Mouse (Mus musculus): ENCODE results near the gene Mgl2. TPM values are rescaled to one million over a fixed set of nuclear protein-coding genes. Genes with fewer than 3 reads are reported as not detected.
"Not testable (repeated sequence)": the region's sequence is repeated elsewhere in the genome, so short reads cannot be mapped to it uniquely, and the experiment has no call there.

Gene Mgl2
- polyA plus RNA-seq, 1 experiment from 2014 or later, result 0.38 TPM

- 54% methylated on average over 8 of the region's 8 CpGs for WGBS
- DNase-seq (ENCODE audit: low spot score), result no peak
- Histone ChIP-seq H3K4me1 (replicated peaks; ENCODE audit: control insufficient read depth, insufficient read depth, low read length) (no peaks in the 10 kb centered on the region), H3K4me3 (ENCODE audit: low read depth, low read length) (no peak overlapping the region), H3K36me3 (ENCODE audit: control insufficient read depth, insufficient read depth, low read length) (no peaks in the 10 kb centered on the region), H3K27ac (ENCODE audit: low read depth) (no peak overlapping the region), H3K27me3 (replicated peaks; ENCODE audit: control insufficient read depth, insufficient read depth, low read length) (no peaks in the 10 kb centered on the region), H3K9me3 (ENCODE audit: control insufficient read depth, low read length) (0 out of 2 replicates have a peak, but pooled peaks cover 2% of the 10 kb centered on the region), H3K9ac (ENCODE audit: low read length) (no peak overlapping the region), H3K4me2 (ENCODE audit: low read length) (no peak overlapping the region)
- ATAC-seq (replicated peaks; ENCODE audit: low FRiP score, low TSS enrichment, low read depth), result no peak
Observed at GRCm38 (mm10) chr11:70107085-70107484, 23.0 kb upstream of the Mgl2 start.

DNA sequence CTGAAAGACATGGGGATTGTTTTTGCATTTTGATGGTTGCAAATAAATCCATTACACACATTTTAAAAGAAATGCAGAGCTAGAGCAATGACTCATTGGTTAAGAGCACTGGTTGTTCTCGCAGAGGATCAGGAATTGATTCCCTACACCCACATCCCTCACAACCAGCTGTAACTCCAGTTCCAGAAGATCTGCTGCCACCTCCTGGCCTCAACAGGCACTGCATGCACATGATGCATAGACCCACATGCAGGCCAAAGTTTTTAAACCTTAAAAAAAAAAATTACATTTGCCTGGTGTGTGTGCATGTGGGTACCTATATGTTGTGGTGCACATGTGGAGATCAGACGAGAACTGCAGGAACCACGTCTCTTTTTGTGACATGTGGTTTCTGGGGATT lies 20.0 kb upstream of the Mgl2 start:
- Histone ChIP-seq H3K9ac (ENCODE audit: low read length) (no peak overlapping the region), H3K4me1 (replicated peaks; ENCODE audit: control insufficient read depth, insufficient read depth, low read length) (no peaks in the 10 kb centered on the region), H3K27ac (ENCODE audit: low read depth) (no peak overlapping the region), H3K4me2 (ENCODE audit: low read length) (no peak overlapping the region), H3K4me3 (ENCODE audit: low read depth, low read length) (no peak overlapping the region), H3K36me3 (ENCODE audit: control insufficient read depth, insufficient read depth, low read length) (no peaks in the 10 kb centered on the region), H3K9me3 (ENCODE audit: control insufficient read depth, low read length) (0 out of 2 replicates have a peak, but pooled peaks cover 2% of the 10 kb centered on the region), H3K27me3 (replicated peaks; ENCODE audit: control insufficient read depth, insufficient read depth, low read length) (no peaks in the 10 kb centered on the region)
- ATAC-seq (replicated peaks; ENCODE audit: low FRiP score, low TSS enrichment, low read depth) (no peak), DNase-seq (ENCODE audit: low spot score) (peak; percentile 59)
- 80% methylated on average over 3 of the region's 3 CpGs for WGBS

- Histone ChIP-seq H3K4me2 (ENCODE audit: low read length) (no peak overlapping the region), H3K27ac (ENCODE audit: low read depth) (no peak overlapping the region), H3K4me3 (ENCODE audit: low read depth, low read length) (no peak overlapping the region), H3K36me3 (ENCODE audit: control insufficient read depth, insufficient read depth, low read length) (no peaks in the 10 kb centered on the region), H3K9me3 (ENCODE audit: control insufficient read depth, low read length) (0 out of 2 replicates have a peak, but pooled peaks cover 2% of the 10 kb centered on the region), H3K9ac (ENCODE audit: low read length) (no peak overlapping the region), H3K4me1 (replicated peaks; ENCODE audit: control insufficient read depth, insufficient read depth, low read length) (no peaks in the 10 kb centered on the region), H3K27me3 (replicated peaks; ENCODE audit: control insufficient read depth, insufficient read depth, low read length) (no peaks in the 10 kb centered on the region)
- DNase-seq (ENCODE audit: low spot score), result no peak
- 42% methylated on average over 4 of the region's 4 CpGs for WGBS
- ATAC-seq (replicated peaks; ENCODE audit: low FRiP score, low TSS enrichment, low read depth), result no peak
Observed at GRCm38 (mm10) chr11:70114562-70114961, 15.6 kb upstream of the Mgl2 start.

- no peaks in the 10 kb centered on the region for H3K36me3 ChIP-seq (ENCODE audit: control insufficient read depth, insufficient read depth, low read length)
- H3K4me1 ChIP-seq (replicated peaks; ENCODE audit: control insufficient read depth, insufficient read depth, low read length), result no peaks in the 10 kb centered on the region
- H3K9ac ChIP-seq (ENCODE audit: low read length), result no peak overlapping the region
- no peak for DNase-seq (ENCODE audit: low spot score)
- no peaks in the 10 kb centered on the region for H3K27me3 ChIP-seq (replicated peaks; ENCODE audit: control insufficient read depth, insufficient read depth, low read length)
- no peak overlapping the region for H3K4me2 ChIP-seq (ENCODE audit: low read length)
- H3K9me3 ChIP-seq (ENCODE audit: control insufficient read depth, low read length), result peaks cover 6% of the 10 kb centered on the region; the same call in 1 of the 2 replicates
- H3K4me3 ChIP-seq (ENCODE audit: low read depth, low read length), result no peak overlapping the region
- no peak for ATAC-seq (replicated peaks; ENCODE audit: low FRiP score, low TSS enrichment, low read depth)
- 88% methylated on average over 3 of the region's 3 CpGs for WGBS
- H3K27ac ChIP-seq (ENCODE audit: low read depth), result no peak overlapping the region
Observed at GRCm38 (mm10) chr11:70115901-70116300, 14.2 kb upstream of the Mgl2 start.

GRCm38 (mm10) chr11:70135001-70135400 lies 4.9 kb downstream of the Mgl2 start:
- not testable (repeated sequence) for H3K9ac ChIP-seq (ENCODE audit: low read length); H3K27ac ChIP-seq (ENCODE audit: low read depth); H3K4me2 ChIP-seq (ENCODE audit: low read length); H3K36me3 ChIP-seq (ENCODE audit: control insufficient read depth, insufficient read depth, low read length); DNase-seq (ENCODE audit: low spot score); H3K4me1 ChIP-seq (replicated peaks; ENCODE audit: control insufficient read depth, insufficient read depth, low read length); H3K9me3 ChIP-seq (ENCODE audit: control insufficient read depth, low read length); H3K4me3 ChIP-seq (ENCODE audit: low read depth, low read length); H3K27me3 ChIP-seq (replicated peaks; ENCODE audit: control insufficient read depth, insufficient read depth, low read length); ATAC-seq (replicated peaks; ENCODE audit: low FRiP score, low TSS enrichment, low read depth)
- 74% methylated on average over 3 of the region's 3 CpGs for WGBS

GRCm38 (mm10) chr11:70135925-70136324 lies 5.8 kb downstream of the Mgl2 start:
- H3K9me3 ChIP-seq (ENCODE audit: control insufficient read depth, low read length); H3K36me3 ChIP-seq (ENCODE audit: control insufficient read depth, insufficient read depth, low read length); H3K27me3 ChIP-seq (replicated peaks; ENCODE audit: control insufficient read depth, insufficient read depth, low read length); H3K4me1 ChIP-seq (replicated peaks; ENCODE audit: control insufficient read depth, insufficient read depth, low read length); ATAC-seq (replicated peaks; ENCODE audit: low FRiP score, low TSS enrichment, low read depth); H3K27ac ChIP-seq (ENCODE audit: low read depth); H3K9ac ChIP-seq (ENCODE audit: low read length); H3K4me2 ChIP-seq (ENCODE audit: low read length); H3K4me3 ChIP-seq (ENCODE audit: low read depth, low read length); DNase-seq (ENCODE audit: low spot score): not testable (repeated sequence)
- WGBS, result 83% methylated on average over 8 of the region's 8 CpGs

- WGBS, result 85% methylated on average over 10 of the region's 10 CpGs
- Histone ChIP-seq H3K27me3 (replicated peaks; ENCODE audit: control insufficient read depth, insufficient read depth, low read length) (no peaks in the 10 kb centered on the region), H3K9ac (ENCODE audit: low read length) (no peak overlapping the region), H3K4me3 (ENCODE audit: low read depth, low read length) (no peak overlapping the region), H3K9me3 (ENCODE audit: control insufficient read depth, low read length) (no peaks in the 10 kb centered on the region), H3K36me3 (ENCODE audit: control insufficient read depth, insufficient read depth, low read length) (no peaks in the 10 kb centered on the region), H3K4me2 (ENCODE audit: low read length) (no peak overlapping the region), H3K4me1 (replicated peaks; ENCODE audit: control insufficient read depth, insufficient read depth, low read length) (no peaks in the 10 kb centered on the region), H3K27ac (ENCODE audit: low read depth) (no peak overlapping the region)
- no peak for ATAC-seq (replicated peaks; ENCODE audit: low FRiP score, low TSS enrichment, low read depth)
- no peak for DNase-seq (ENCODE audit: low spot score)
Observed at GRCm38 (mm10) chr11:70139171-70139570, 9.0 kb downstream of the Mgl2 start.

DNA sequence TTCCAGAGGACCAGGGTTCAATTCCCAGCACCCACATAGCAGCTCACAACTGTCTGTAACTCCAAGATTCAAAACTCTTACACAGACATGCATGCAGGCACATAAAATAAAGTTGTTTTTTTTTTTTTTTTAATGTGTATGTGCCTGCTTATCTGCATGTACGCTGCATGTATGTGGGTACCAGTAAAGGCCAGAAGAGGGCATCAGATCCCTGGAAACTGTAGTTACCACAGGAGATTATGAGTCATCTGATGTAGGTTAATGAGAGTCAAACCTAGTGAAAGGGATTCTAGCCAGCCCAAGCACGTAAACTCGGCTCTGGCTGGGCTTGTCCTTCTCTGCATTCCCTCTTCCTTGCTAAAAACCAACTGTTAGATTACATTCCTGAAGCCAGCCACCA lies 20.9 kb downstream of the Mgl2 start:
- H3K9me3 ChIP-seq (ENCODE audit: control insufficient read depth, low read length), result no peaks in the 10 kb centered on the region
- no peak overlapping the region for H3K4me2 ChIP-seq (ENCODE audit: low read length)
- DNase-seq (ENCODE audit: low spot score) (no peak), ATAC-seq (replicated peaks; ENCODE audit: low FRiP score, low TSS enrichment, low read depth) (no peak)
- no peak overlapping the region for H3K9ac ChIP-seq (ENCODE audit: low read length)
- H3K4me1 ChIP-seq (replicated peaks; ENCODE audit: control insufficient read depth, insufficient read depth, low read length), result no peaks in the 10 kb centered on the region
- no peak overlapping the region for H3K4me3 ChIP-seq (ENCODE audit: low read depth, low read length)
- H3K36me3 ChIP-seq (ENCODE audit: control insufficient read depth, insufficient read depth, low read length), result no peaks in the 10 kb centered on the region
- WGBS, result 61% methylated on average over 3 of the region's 3 CpGs
- H3K27ac ChIP-seq (ENCODE audit: low read depth), result no peak overlapping the region
- no peaks in the 10 kb centered on the region for H3K27me3 ChIP-seq (replicated peaks; ENCODE audit: control insufficient read depth, insufficient read depth, low read length)

DNA sequence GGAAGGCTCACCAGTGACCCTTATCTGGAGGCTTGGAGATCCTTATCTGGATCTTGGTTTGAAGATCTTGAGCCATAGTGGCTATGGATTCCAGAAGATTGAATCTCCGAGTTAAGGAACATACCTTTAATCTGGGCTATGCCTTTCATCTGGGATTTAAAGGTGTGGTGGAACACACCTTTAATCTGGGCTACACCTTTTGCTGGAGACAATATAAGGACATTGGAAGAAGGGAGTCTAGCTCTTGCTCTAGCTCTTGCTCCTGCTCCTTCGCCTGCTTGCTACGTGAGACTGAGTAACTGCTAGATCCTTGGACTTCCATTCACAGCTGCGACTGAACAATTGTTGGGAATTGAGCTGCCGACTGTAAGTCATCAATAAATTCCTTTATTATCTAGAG lies 25.8 kb downstream of the Mgl2 start, which contains the start of gene Clec10a:
Gene Clec10a, plus strand, starts transcription at position 301 of the 400 bp plus-strand sequence.
- not testable (repeated sequence) for H3K9ac ChIP-seq (ENCODE audit: low read length)
- no CpG with 5 or more reads among the region's 5 CpGs for WGBS

More for the DNA sequence above, 25.8 kb downstream of the Mgl2 start, which contains the start of gene Clec10a:
- not testable (repeated sequence) for ATAC-seq (replicated peaks; ENCODE audit: low FRiP score, low TSS enrichment, low read depth); H3K9me3 ChIP-seq (ENCODE audit: control insufficient read depth, low read length); DNase-seq (ENCODE audit: low spot score); H3K36me3 ChIP-seq (ENCODE audit: control insufficient read depth, insufficient read depth, low read length); H3K4me2 ChIP-seq (ENCODE audit: low read length); H3K4me3 ChIP-seq (ENCODE audit: low read depth, low read length); H3K4me1 ChIP-seq (replicated peaks; ENCODE audit: control insufficient read depth, insufficient read depth, low read length); H3K27me3 ChIP-seq (replicated peaks; ENCODE audit: control insufficient read depth, insufficient read depth, low read length); H3K27ac ChIP-seq (ENCODE audit: low read depth)
